Mouse (Mus musculus) stomach, postnatal 0 days (tissue): ENCODE measurements around the gene Xcl1. TPM values are rescaled to one million over a fixed set of nuclear protein-coding genes. Genes with fewer than 3 reads are reported as not detected.

Source experiments
- ATAC-seq: fragments of 200-750 bp; cut with Nextera tagmentation; 2 replicates; pipeline ENCODE4 v1.8.0; 2017; ENCODE audit not compliant: low FRiP score, low TSS enrichment
- DNase-seq: peaks from one replicate; pipeline ENCODE4 v3.0.0-alpha.2; 2016; ENCODE audit warnings: low spot score
- H3K27ac ChIP-seq: fragments of 300-500 bp; sonication (generic); replicated peaks from 2 replicates; pipeline ENCODE4 v1.5.1; 2014; ENCODE audit warnings: mild to moderate bottlenecking, control low read depth
- H3K27me3 ChIP-seq: fragments of 300-500 bp; sonication (generic); 2 replicates; pipeline ENCODE4 v1.6.1; 2014; ENCODE audit warnings: low read length; ENCODE audit not compliant: control insufficient read depth, insufficient read depth
- H3K36me3 ChIP-seq: fragments of 300-500 bp; sonication (generic); 2 replicates; pipeline ENCODE4 v1.6.1; 2014; ENCODE audit warnings: low read length, mixed read lengths; ENCODE audit not compliant: control insufficient read depth, insufficient read depth
- H3K4me1 ChIP-seq: fragments of 300-500 bp; sonication (generic); replicated peaks from 2 replicates; pipeline ENCODE4 v1.6.1; 2014; ENCODE audit warnings: antibody characterized with exemption; ENCODE audit not compliant: control insufficient read depth, insufficient read depth
- H3K4me2 ChIP-seq: fragments of 300-500 bp; sonication (generic); replicated peaks from 2 replicates; pipeline ENCODE4 v1.6.1; 2014; ENCODE audit warnings: low read depth, mild to moderate bottlenecking, control low read depth, moderate library complexity
- H3K4me3 ChIP-seq: fragments of 300-500 bp; sonication (generic); 2 replicates; pipeline ENCODE4 v1.5.1; 2014; ENCODE audit warnings: low read depth, low read length, control low read depth
- H3K9ac ChIP-seq: fragments of 300-500 bp; sonication (generic); 2 replicates; pipeline ENCODE4 v1.6.1; 2014; ENCODE audit warnings: mild to moderate bottlenecking, low read length, control low read depth, mixed read lengths
- H3K9me3 ChIP-seq: fragments of 300-500 bp; sonication (generic); 2 replicates; pipeline ENCODE4 v1.6.1; 2016; ENCODE audit warnings: low read length; ENCODE audit not compliant: control insufficient read depth
- CTCF ChIP-seq: IDR thresholded peaks from 2 replicates; pipeline ENCODE4 v1.5.1; 2016; ENCODE audit warnings: antibody characterized with exemption, low read depth, mild to moderate bottlenecking, moderate library complexity
- EP300 ChIP-seq: optimal IDR thresholded peaks from 2 replicates; pipeline ENCODE3; 2016; ENCODE audit warnings: antibody characterized with exemption
- WGBS: fragments of 180-500 bp; shearing (Covaris S2); extraction: QIAGEN DNeasy Blood & Tissue Kit; methylation state at CpG from one replicate; pipeline ENCODE4 v1.1.7; 2014; 5-methylcytosine and 5-hydroxymethylcytosine counted together
- polyA plus RNA-seq: library from polyadenylated mRNA; unstranded; fragments of >200 nt; fragmentation: Nextera tagmentation; extraction: Ambion mirVana; gene quantifications from 2 replicates; pipeline ENCODE4 v1.2.1, GENCODE M21; 2015

The Xcl1 gene
- polyA plus RNA-seq, 1 experiment from 2014 or later = 0.33 TPM

- Histone ChIP-seq H3K9me3 (no peaks in the 10 kb centered on the region), H3K27me3 (no peaks in the 10 kb centered on the region), H3K4me3 (no peak overlapping the region), H3K9ac (no peak overlapping the region), H3K27ac (no peak overlapping the region), H3K4me1 (no peaks in the 10 kb centered on the region), H3K4me2 (no peak overlapping the region), H3K36me3 (no peaks in the 10 kb centered on the region)
- no peak for TF ChIP-seq CTCF
- TF ChIP-seq EP300 = no peak
- ATAC-seq = no peak
- WGBS = 92% methylated on average over 1 of the region's 1 CpGs
- DNase-seq = no peak
Observed at GRCm38 (mm10) chr1:164973341-164973740, 38.0 kb upstream of the Xcl1 start.

DNA sequence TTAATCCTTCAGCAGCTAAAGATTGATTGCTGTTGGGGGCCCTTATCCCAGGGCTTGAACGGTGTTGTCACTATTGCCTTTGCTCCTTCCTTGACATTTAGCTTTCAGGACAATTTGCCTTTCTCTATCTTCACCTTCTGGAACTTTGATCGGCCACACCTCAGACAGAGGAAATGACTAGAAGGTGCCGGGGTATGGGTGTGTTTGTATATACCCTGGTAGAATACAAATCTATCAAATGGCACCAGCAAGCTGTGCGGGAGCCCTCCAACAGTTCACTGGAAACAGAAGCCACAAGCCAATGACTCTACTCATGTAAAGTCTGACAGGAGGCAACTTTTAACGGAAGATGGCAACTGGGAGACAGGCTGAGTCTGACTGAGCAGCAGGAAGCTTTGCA lies 37.4 kb upstream of the Xcl1 start:
- Histone ChIP-seq H3K9me3 (no peaks in the 10 kb centered on the region), H3K27me3 (no peaks in the 10 kb centered on the region), H3K4me1 (no peaks in the 10 kb centered on the region), H3K9ac (no peak overlapping the region), H3K27ac (no peak overlapping the region), H3K4me3 (no peak overlapping the region), H3K4me2 (no peak overlapping the region), H3K36me3 (no peaks in the 10 kb centered on the region)
- ATAC-seq = no peak
- no peak for TF ChIP-seq EP300
- no peak for TF ChIP-seq CTCF
- DNase-seq = no peak
- 68% methylated on average over 5 of the region's 5 CpGs for WGBS

DNA sequence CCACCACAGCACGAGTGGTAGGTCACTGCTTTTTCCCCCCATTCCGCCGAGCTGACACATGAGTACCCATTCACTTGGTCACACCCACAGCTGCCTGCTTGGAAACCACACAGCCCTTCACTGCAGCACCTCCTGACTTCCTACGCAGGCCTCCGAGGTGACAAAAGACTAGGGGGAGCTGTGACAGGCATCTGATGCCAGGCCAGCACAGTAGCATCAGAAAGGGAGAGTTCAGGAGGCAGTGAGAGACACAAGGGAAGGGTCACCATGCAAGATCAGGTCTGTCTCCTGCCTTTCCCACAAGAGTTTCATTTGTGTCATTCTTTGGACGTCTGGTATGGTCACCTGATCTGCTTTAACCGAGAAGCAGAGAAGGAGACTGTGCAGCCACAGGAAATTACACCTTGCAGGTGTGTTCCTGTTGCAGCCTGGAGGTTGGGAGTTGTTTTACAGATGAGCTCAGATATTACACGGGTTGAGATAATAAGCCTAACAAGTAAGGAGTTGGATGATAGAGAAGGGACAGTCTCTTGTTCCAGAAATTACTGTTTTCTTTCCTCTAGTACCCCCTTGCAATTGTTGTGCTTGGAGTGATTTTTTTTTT lies 30.9 kb upstream of the Xcl1 start:
- Histone ChIP-seq H3K9ac (no peak overlapping the region), H3K36me3 (no peaks in the 10 kb centered on the region), H3K4me1 (no peaks in the 10 kb centered on the region), H3K9me3 (no peaks in the 10 kb centered on the region), H3K27ac (no peak overlapping the region), H3K4me3 (no peak overlapping the region), H3K27me3 (no peaks in the 10 kb centered on the region), H3K4me2 (no peak overlapping the region)
- WGBS = 43% methylated on average over 8 of the region's 8 CpGs
- DNase-seq (no peak), ATAC-seq (no peak)
- TF ChIP-seq CTCF = no peak
- TF ChIP-seq EP300 = no peak

GRCm38 (mm10) chr1:164960610-164961009 lies 25.3 kb upstream of the Xcl1 start:
- peak; percentile 74 for ATAC-seq
- DNase-seq = no peak

GRCm38 (mm10) chr1:164959787-164960385 lies 24.6 kb upstream of the Xcl1 start:
- no peak overlapping the region for H3K4me2 ChIP-seq
- no peaks in the 10 kb centered on the region for H3K9me3 ChIP-seq
- no peaks in the 10 kb centered on the region for H3K4me1 ChIP-seq
- H3K27ac ChIP-seq = no peak overlapping the region
- no peak for TF ChIP-seq CTCF
- no peak for TF ChIP-seq EP300
- H3K27me3 ChIP-seq = no peaks in the 10 kb centered on the region
- 52% methylated on average over 11 of the region's 11 CpGs for WGBS
- no peaks in the 10 kb centered on the region for H3K36me3 ChIP-seq
- DNase-seq = no peak
- H3K4me3 ChIP-seq = no peak overlapping the region
- ATAC-seq = no peak
- no peak overlapping the region for H3K9ac ChIP-seq

More at GRCm38 (mm10) chr1:164960610-164961009, 25.3 kb upstream of the Xcl1 start:
- Histone ChIP-seq H3K27me3 (no peaks in the 10 kb centered on the region), H3K27ac (no peak overlapping the region), H3K4me2 (no peak overlapping the region), H3K4me1 (no peaks in the 10 kb centered on the region), H3K9me3 (no peaks in the 10 kb centered on the region), H3K36me3 (no peaks in the 10 kb centered on the region), H3K9ac (no peak overlapping the region), H3K4me3 (no peak overlapping the region)
- no peak for TF ChIP-seq CTCF
- TF ChIP-seq EP300 = no peak
- 35% methylated on average over 2 of the region's 2 CpGs for WGBS

- TF ChIP-seq EP300 (no peak), CTCF (no peak)
- Histone ChIP-seq H3K9ac (no peak overlapping the region), H3K27ac (no peak overlapping the region), H3K4me1 (no peaks in the 10 kb centered on the region), H3K36me3 (no peaks in the 10 kb centered on the region), H3K9me3 (no peaks in the 10 kb centered on the region), H3K4me3 (no peak overlapping the region), H3K27me3 (no peaks in the 10 kb centered on the region), H3K4me2 (no peak overlapping the region)
- DNase-seq (no peak), ATAC-seq (no peak)
- 80% methylated on average over 3 of the region's 3 CpGs for WGBS
Observed at GRCm38 (mm10) chr1:164959160-164959559, 23.8 kb upstream of the Xcl1 start.
